Mouse (Mus musculus) kidney, embryonic 14.5 days (tissue): ENCODE data around the gene Lrp8. TPM values are rescaled to one million over a fixed set of nuclear protein-coding genes. Genes with fewer than 3 reads are reported as not detected.
A peak's percentile ranks its signal among the peaks of the same experiment; 100 is the strongest.

Source experiments
- ATAC-seq: fragments of 200-750 bp; cut with Nextera tagmentation; 2 replicates; pipeline ENCODE4 v1.8.0; 2017; ENCODE audit warnings: moderate number of reproducible peaks, mild to moderate bottlenecking, moderate TSS enrichment, moderate library complexity; ENCODE audit not compliant: low FRiP score, low TSS enrichment
- H3K27ac ChIP-seq: fragments of 300-500 bp; sonication (generic); 2 replicates; pipeline ENCODE4 v1.5.1; 2014; ENCODE audit warnings: low read depth, mild to moderate bottlenecking, low read length, moderate library complexity, mixed read lengths
- H3K27me3 ChIP-seq: fragments of 300-500 bp; sonication (generic); 2 replicates; pipeline ENCODE4 v1.6.1; 2014; ENCODE audit warnings: mild to moderate bottlenecking, low read length; ENCODE audit not compliant: control insufficient read depth, insufficient read depth
- H3K36me3 ChIP-seq: fragments of 300-500 bp; sonication (generic); 2 replicates; pipeline ENCODE4 v1.6.1; 2014; ENCODE audit warnings: low read length, mixed read lengths; ENCODE audit not compliant: control insufficient read depth, insufficient read depth
- H3K4me1 ChIP-seq: fragments of 300-500 bp; sonication (generic); 2 replicates; pipeline ENCODE4 v1.6.1; 2014; ENCODE audit warnings: low read length, mixed read lengths; ENCODE audit not compliant: control insufficient read depth, insufficient read depth
- H3K4me2 ChIP-seq: fragments of 300-500 bp; sonication (generic); replicated peaks from 2 replicates; pipeline ENCODE4 v1.6.1; 2014; ENCODE audit warnings: low read depth, mild to moderate bottlenecking, low read length
- H3K4me3 ChIP-seq: fragments of 300-500 bp; sonication (generic); 2 replicates; pipeline ENCODE4 v1.5.1; 2014; ENCODE audit warnings: mild to moderate bottlenecking, low read length
- H3K9ac ChIP-seq: fragments of 300-500 bp; sonication (generic); 2 replicates; pipeline ENCODE4 v1.6.1; 2014; ENCODE audit warnings: low read depth, mild to moderate bottlenecking, low read length, moderate library complexity
- H3K9me3 ChIP-seq: fragments of 300-500 bp; sonication (generic); 2 replicates; pipeline ENCODE4 v1.6.1; 2016; ENCODE audit warnings: low read length; ENCODE audit not compliant: control insufficient read depth
- WGBS: fragments of 180-500 bp; shearing (Covaris S2); extraction: QIAGEN DNeasy Blood & Tissue Kit; methylation state at CpG from one replicate; pipeline ENCODE4 v1.1.7; 2014; 5-methylcytosine and 5-hydroxymethylcytosine counted together
- polyA plus RNA-seq: library from polyadenylated mRNA; unstranded; fragments of >200 nt; fragmentation: Nextera tagmentation; extraction: Ambion mirVana; gene quantifications from 2 replicates; pipeline ENCODE4 v1.2.1, GENCODE M21; 2014

The Lrp8 gene
- polyA plus RNA-seq = 3.6 and 4.2 TPM in 2 replicates

- Histone ChIP-seq H3K4me1 (peaks cover 11% of the 10 kb centered on the region), H3K4me2 (peak within 1 kb of the TSS; percentile 99), H3K9ac (peak within 1 kb of the TSS; percentile 74), H3K9me3 (no peaks in the 10 kb centered on the region), H3K36me3 (no peaks in the 10 kb centered on the region), H3K27ac (peak within 1 kb of the TSS; percentile 51), H3K27me3 (peaks cover 10% of the 10 kb centered on the region), H3K4me3 (peak within 1 kb of the TSS; percentile 66)
- no peak for ATAC-seq
- under 1% methylated on average over 22 of the region's 44 CpGs for WGBS
These were observed at the start of gene Lrp8 for GRCm38 (mm10) chr4:107802185-107802449. Gene Lrp8 (plus strand): TSS chr4:107802261.

GRCm38 (mm10) chr4:107756222-107756621, 45.8 kb upstream of the Lrp8 start:
- Histone ChIP-seq H3K9ac (no peak overlapping the region; the same call in 1 of the 2 replicates), H3K4me3 (no peak overlapping the region), H3K4me1 (0 out of 2 replicates have a peak, but pooled peaks cover 4% of the 10 kb centered on the region), H3K9me3 (no peaks in the 10 kb centered on the region), H3K27ac (no peak overlapping the region), H3K27me3 (no peaks in the 10 kb centered on the region; the same call in 1 of the 2 replicates), H3K4me2 (no peak overlapping the region), H3K36me3 (no peaks in the 10 kb centered on the region)
- WGBS = 10% methylated on average over 9 of the region's 10 CpGs
- ATAC-seq = peak; percentile 38; the same call in 1 of the 2 replicates

GRCm38 (mm10) chr4:107757487-107758470, 44.3 kb upstream of the Lrp8 start:
- Histone ChIP-seq H3K36me3 (no peaks in the 10 kb centered on the region), H3K27me3 (no peaks in the 10 kb centered on the region; the same call in 1 of the 2 replicates), H3K9ac (0 out of 2 replicates have a peak overlapping the region, but pooled peaks have one; percentile 12), H3K4me3 (no peak overlapping the region), H3K4me2 (no peak overlapping the region), H3K9me3 (no peaks in the 10 kb centered on the region), H3K4me1 (0 out of 2 replicates have a peak, but pooled peaks cover 4% of the 10 kb centered on the region), H3K27ac (no peak overlapping the region)
- 71% methylated on average over 15 of the region's 15 CpGs for WGBS
- no peak for ATAC-seq

DNA sequence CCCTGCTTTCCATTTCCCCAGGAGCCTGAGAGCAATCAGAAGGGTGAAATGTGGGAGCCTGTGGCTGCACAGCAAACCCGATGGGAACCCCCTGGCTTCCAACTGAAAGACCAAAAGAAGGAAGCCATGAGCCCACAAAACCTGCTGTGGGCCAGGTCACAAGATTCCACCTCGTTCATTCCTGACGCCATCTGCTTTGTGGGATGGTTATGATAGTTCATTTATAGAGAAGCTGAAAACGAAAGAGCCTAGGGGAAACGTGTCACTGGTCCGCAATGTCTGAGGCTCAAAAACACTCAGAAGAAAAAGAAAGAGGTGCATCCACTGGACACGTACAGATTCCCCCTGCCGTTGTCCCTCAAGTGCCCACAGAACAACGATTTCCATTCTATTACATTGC, 43.1 kb upstream of the Lrp8 start:
- Histone ChIP-seq H3K4me3 (no peak overlapping the region), H3K27ac (no peak overlapping the region), H3K4me2 (no peak overlapping the region), H3K9ac (no peak overlapping the region), H3K27me3 (no peaks in the 10 kb centered on the region; the same call in 1 of the 2 replicates), H3K4me1 (0 out of 2 replicates have a peak, but pooled peaks cover 4% of the 10 kb centered on the region), H3K36me3 (no peaks in the 10 kb centered on the region), H3K9me3 (no peaks in the 10 kb centered on the region)
- no peak for ATAC-seq
- 88% methylated on average over 9 of the region's 9 CpGs for WGBS

DNA sequence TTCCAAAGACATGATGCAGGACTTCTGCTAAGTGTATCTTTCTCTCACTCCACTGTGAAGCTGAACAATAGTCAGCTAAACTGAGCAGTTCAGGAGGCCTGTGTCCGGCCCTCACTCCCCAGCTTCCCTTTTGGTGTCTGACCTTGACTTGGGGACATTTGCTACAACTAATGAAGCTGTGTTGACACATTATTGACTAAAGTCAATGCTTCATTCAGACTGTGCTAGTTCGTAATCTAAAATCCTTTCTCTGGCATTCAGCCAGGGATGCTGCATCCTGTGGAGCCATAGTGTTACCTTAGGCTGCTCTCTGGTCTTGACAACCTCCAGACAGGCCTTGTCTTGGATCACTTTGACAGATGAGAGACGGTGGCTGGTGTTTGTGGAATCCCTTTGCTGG, 39.1 kb upstream of the Lrp8 start:
- Histone ChIP-seq H3K4me1 (no peaks in the 10 kb centered on the region), H3K36me3 (no peaks in the 10 kb centered on the region), H3K27ac (no peak overlapping the region), H3K4me3 (no peak overlapping the region), H3K9ac (no peak overlapping the region), H3K27me3 (no peaks in the 10 kb centered on the region; the same call in 1 of the 2 replicates), H3K4me2 (no peak overlapping the region), H3K9me3 (no peaks in the 10 kb centered on the region)
- no peak for ATAC-seq
- WGBS = 69% methylated on average over 3 of the region's 3 CpGs

DNA sequence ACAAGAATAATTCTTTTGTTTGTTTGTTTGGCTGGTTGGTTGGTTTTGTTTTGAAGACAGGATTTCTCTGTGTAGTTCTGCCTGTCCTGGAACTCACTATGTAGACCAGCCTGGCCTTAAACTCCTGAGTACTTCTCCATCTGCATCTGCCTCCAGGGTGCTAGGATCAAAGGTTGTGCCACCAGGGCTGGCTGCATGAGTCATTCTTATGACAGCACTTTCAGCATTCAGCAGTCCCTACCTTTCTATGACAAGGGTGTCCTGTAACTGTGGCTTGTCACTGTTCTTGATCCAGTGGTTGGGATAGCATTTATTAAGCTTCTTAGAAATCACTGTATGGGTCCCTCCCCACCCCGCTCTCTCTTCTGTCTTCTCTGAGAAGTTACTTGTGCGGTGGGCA, 38.5 kb upstream of the Lrp8 start:
- Histone ChIP-seq H3K27me3 (no peaks in the 10 kb centered on the region), H3K9ac (no peak overlapping the region), H3K36me3 (no peaks in the 10 kb centered on the region), H3K4me1 (no peaks in the 10 kb centered on the region), H3K27ac (no peak overlapping the region), H3K4me2 (no peak overlapping the region), H3K4me3 (no peak overlapping the region), H3K9me3 (no peaks in the 10 kb centered on the region)
- 96% methylated on average over 2 of the region's 2 CpGs for WGBS
- no peak for ATAC-seq

DNA sequence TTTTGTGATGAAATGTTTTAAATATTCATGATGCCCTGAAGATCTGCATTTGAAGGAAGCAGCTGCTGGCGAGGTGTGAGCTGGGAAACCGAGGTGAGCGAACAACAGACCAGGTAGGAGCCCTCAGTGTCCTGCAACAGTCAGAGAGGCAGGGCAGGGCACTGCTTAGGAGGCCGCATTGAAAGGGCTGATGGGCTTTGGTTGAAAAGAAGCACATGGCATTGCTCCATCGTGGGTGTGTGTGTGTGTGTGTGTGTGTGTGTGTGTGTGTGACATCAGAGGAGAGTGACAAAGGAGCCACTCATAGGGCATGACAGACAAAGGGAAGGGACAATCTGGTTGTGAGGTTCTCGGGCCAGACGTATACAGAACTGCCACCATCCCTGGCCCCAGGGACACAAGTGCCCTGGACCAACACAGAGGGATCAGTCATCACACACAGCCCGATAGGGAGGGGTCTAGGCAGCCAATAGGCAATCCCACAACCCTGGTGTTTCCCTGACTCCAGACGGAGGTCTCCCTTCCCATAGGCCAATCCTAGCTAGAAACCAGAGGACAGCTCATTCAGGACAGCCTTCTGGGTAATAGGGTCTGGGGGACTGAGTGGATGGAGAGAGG, 36.8 kb upstream of the Lrp8 start:
- WGBS = 67% methylated on average over 9 of the region's 9 CpGs
- no peak overlapping the region for H3K9ac ChIP-seq

GRCm38 (mm10) chr4:107766182-107766581, 35.9 kb upstream of the Lrp8 start:
- no peak overlapping the region for H3K4me2 ChIP-seq
- no peaks in the 10 kb centered on the region for H3K36me3 ChIP-seq
- ATAC-seq = no peak
- H3K4me1 ChIP-seq = no peaks in the 10 kb centered on the region
- no peaks in the 10 kb centered on the region for H3K27me3 ChIP-seq
- H3K4me3 ChIP-seq = no peak overlapping the region
- H3K9me3 ChIP-seq = no peaks in the 10 kb centered on the region
- WGBS = 68% methylated on average over 5 of the region's 5 CpGs
- no peak overlapping the region for H3K9ac ChIP-seq
- H3K27ac ChIP-seq = no peak overlapping the region

More for the DNA sequence above, 36.8 kb upstream of the Lrp8 start:
- no peak overlapping the region for H3K4me3 ChIP-seq
- no peaks in the 10 kb centered on the region for H3K27me3 ChIP-seq
- ATAC-seq = no peak
- no peaks in the 10 kb centered on the region for H3K36me3 ChIP-seq
- no peak overlapping the region for H3K4me2 ChIP-seq
- H3K4me1 ChIP-seq = no peaks in the 10 kb centered on the region
- H3K27ac ChIP-seq = no peak overlapping the region
- H3K9me3 ChIP-seq = no peaks in the 10 kb centered on the region
